Mouse (Mus musculus): ENCODE results near the gene Rae1. TPM values are rescaled to one million over a fixed set of nuclear protein-coding genes. Genes with fewer than 3 reads are reported as not detected.

Gene Rae1
- polyA plus RNA-seq, 1 experiment from 2014 or later, result 156 TPM

DNA sequence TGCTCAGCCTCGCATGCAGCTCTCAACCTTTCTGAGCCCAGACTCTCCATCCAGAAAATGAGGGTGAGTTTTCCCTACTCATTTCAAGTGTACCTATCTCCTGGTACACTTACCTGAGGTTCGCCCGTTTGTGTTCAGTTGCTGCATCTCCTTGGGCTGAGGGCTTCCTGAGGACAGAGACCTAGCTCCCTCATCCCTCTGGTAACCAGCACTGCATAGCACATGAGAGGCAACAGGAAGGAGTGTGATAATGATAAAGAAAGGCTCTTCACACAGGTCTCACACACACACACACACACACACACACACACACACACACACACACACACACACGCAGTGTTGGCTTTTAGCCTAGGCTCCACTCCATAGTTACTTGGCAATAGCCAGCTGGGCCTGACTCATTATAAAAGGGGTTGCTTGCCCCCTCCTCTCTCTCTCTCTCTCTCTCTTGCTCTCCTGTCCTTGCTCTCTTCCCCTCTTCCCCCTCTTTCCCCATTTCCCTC is 21.7 kb upstream of the Rae1 start:
- H3K4me1 ChIP-seq (ENCODE audit: control insufficient read depth, insufficient read depth, low read length), result peaks cover 8% of the 10 kb centered on the region
- 40% methylated on average over 4 of the region's 4 CpGs for WGBS
- H3K27me3 ChIP-seq (replicated peaks; ENCODE audit: control insufficient read depth, insufficient read depth, low read length), result no peaks in the 10 kb centered on the region
- no peak overlapping the region for H3K27ac ChIP-seq (ENCODE audit: low read depth, low read length)
- no peak overlapping the region for H3K4me2 ChIP-seq (ENCODE audit: low read length)
- DNase-seq (ENCODE audit: low spot score), result peak; percentile 56
- no peak overlapping the region for H3K4me3 ChIP-seq (ENCODE audit: low read depth, low read length)
- H3K9me3 ChIP-seq (replicated peaks; ENCODE audit: control insufficient read depth, low read length), result no peaks in the 10 kb centered on the region
- no peak overlapping the region for H3K9ac ChIP-seq (ENCODE audit: low read length)
- ATAC-seq, result peak; percentile 40; the same call in 1 of the 2 replicates
- no peaks in the 10 kb centered on the region for H3K36me3 ChIP-seq (ENCODE audit: control insufficient read depth, insufficient read depth, low read length)

DNA sequence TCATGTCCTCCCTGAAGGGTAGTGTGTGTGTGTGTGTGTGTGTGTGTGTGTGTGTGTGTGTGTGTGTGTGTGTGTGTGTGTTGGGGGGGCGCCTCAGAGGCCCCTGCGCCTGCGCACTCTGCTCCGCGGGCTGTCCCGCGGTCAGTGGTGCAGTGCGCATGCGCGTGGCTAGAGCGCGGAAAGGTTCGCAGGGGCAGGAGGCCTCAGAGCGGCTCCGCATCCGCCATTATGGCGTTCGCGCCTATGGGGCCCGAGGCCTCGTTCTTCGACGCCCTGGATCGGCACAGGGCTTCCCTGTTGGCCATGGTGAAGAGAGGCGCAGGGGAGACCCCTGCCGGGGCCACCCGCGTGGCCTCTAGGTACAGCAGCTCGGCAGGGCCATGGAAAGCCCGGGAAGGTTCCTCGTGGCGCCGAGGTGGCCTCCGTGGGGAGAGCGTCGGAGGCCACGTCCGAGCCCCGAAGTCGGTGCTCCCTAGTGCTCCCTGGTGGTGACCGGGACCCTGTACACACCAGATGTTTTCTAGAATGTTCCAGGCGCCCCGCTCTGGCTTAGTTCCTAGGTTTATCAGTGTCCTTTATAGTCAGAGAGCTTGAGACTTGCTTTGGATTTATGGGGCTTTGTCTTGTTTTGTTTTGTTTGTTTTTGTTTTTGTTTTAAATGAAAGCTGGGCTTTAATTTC is 20.1 kb upstream of the Rae1 start:
- Histone ChIP-seq H3K9me3 (replicated peaks; ENCODE audit: control insufficient read depth, low read length) (no peaks in the 10 kb centered on the region), H3K36me3 (ENCODE audit: control insufficient read depth, insufficient read depth, low read length) (no peaks in the 10 kb centered on the region), H3K27me3 (replicated peaks; ENCODE audit: control insufficient read depth, insufficient read depth, low read length) (no peaks in the 10 kb centered on the region), H3K27ac (ENCODE audit: low read depth, low read length) (no peak overlapping the region), H3K4me1 (ENCODE audit: control insufficient read depth, insufficient read depth, low read length) (peaks cover 8% of the 10 kb centered on the region), H3K4me2 (ENCODE audit: low read length) (no peak overlapping the region), H3K9ac (ENCODE audit: low read length) (no peak overlapping the region), H3K4me3 (ENCODE audit: low read depth, low read length) (no peak overlapping the region)
- no peak for DNase-seq (ENCODE audit: low spot score)
- 94% methylated on average over 43 of the region's 43 CpGs for WGBS
- ATAC-seq, result no peak

- Histone ChIP-seq H3K9ac (ENCODE audit: low read length) (no peak overlapping the region), H3K4me2 (ENCODE audit: low read length) (no peak overlapping the region), H3K4me1 (ENCODE audit: control insufficient read depth, insufficient read depth, low read length) (0 out of 2 replicates have a peak, but pooled peaks cover 2% of the 10 kb centered on the region), H3K36me3 (ENCODE audit: control insufficient read depth, insufficient read depth, low read length) (no peaks in the 10 kb centered on the region), H3K27me3 (replicated peaks; ENCODE audit: control insufficient read depth, insufficient read depth, low read length) (no peaks in the 10 kb centered on the region), H3K4me3 (ENCODE audit: low read depth, low read length) (no peak overlapping the region), H3K27ac (ENCODE audit: low read depth, low read length) (no peak overlapping the region), H3K9me3 (replicated peaks; ENCODE audit: control insufficient read depth, low read length) (no peaks in the 10 kb centered on the region)
- DNase-seq (ENCODE audit: low spot score) (no peak), ATAC-seq (no peak)
- 78% methylated on average over 9 of the region's 9 CpGs for WGBS
These were observed 16.9 kb upstream of the Rae1 start for GRCm38 (mm10) chr2:172982776-172983561.

DNA sequence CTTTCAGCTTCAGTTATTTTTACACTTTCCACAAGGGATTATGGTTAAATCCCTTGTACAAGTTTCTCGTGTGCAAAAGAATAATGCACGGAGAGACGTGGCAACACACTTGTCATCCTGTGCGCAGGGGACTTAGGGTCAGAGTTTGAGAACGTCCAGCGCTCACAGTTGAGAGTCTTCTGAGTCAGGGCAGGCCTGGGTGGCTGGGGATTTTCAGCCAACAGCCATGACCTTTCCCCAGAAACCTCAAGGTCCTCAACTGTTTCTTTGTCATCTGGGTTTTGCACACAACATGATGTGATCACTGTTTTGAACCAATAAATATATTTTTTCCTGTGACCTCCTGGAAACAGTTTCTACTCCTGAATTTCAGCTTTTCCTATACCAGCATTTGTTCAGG is 9.8 kb upstream of the Rae1 start:
- H3K4me3 ChIP-seq (ENCODE audit: low read depth, low read length), result no peak overlapping the region
- ATAC-seq (no peak), DNase-seq (ENCODE audit: low spot score) (no peak)
- H3K9me3 ChIP-seq (replicated peaks; ENCODE audit: control insufficient read depth, low read length), result no peaks in the 10 kb centered on the region
- no peaks in the 10 kb centered on the region for H3K36me3 ChIP-seq (ENCODE audit: control insufficient read depth, insufficient read depth, low read length)
- WGBS, result 84% methylated on average over 6 of the region's 6 CpGs
- H3K27me3 ChIP-seq (replicated peaks; ENCODE audit: control insufficient read depth, insufficient read depth, low read length), result no peaks in the 10 kb centered on the region
- no peak overlapping the region for H3K27ac ChIP-seq (ENCODE audit: low read depth, low read length)
- no peak overlapping the region for H3K4me2 ChIP-seq (ENCODE audit: low read length)
- no peak overlapping the region for H3K9ac ChIP-seq (ENCODE audit: low read length)
- H3K4me1 ChIP-seq (ENCODE audit: control insufficient read depth, insufficient read depth, low read length), result no peaks in the 10 kb centered on the region

DNA sequence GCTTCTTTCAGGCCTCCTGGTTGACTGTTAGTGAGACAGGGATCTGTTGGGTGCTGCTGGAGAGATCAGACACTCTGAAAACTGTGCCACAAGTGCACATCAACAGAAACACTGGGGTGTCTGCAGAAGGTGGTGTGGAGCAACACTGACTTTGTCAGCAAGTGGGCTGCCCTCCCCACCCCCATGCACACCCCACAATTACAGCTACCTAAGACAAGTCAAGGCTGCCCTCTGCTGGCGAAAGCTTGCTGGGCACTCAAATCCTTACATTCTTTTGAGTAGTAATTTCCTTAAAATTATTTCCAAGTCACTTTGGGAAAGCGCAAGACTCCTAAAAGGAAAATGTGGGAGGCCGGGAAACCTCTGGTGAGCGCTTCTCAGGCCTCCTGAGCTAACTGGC is 3.7 kb upstream of the Rae1 start:
- H3K27ac ChIP-seq (ENCODE audit: low read depth, low read length), result no peak overlapping the region
- DNase-seq (ENCODE audit: low spot score), result peak; percentile 87
- H3K9me3 ChIP-seq (replicated peaks; ENCODE audit: control insufficient read depth, low read length), result no peaks in the 10 kb centered on the region
- ATAC-seq, result no peak
- peaks cover 4% of the 10 kb centered on the region for H3K4me1 ChIP-seq (ENCODE audit: control insufficient read depth, insufficient read depth, low read length)
- no peaks in the 10 kb centered on the region for H3K36me3 ChIP-seq (ENCODE audit: control insufficient read depth, insufficient read depth, low read length)
- H3K9ac ChIP-seq (ENCODE audit: low read length), result no peak overlapping the region
- no peaks in the 10 kb centered on the region for H3K27me3 ChIP-seq (replicated peaks; ENCODE audit: control insufficient read depth, insufficient read depth, low read length)
- no peak overlapping the region for H3K4me2 ChIP-seq (ENCODE audit: low read length)
- WGBS, result 13% methylated on average over 4 of the region's 4 CpGs
- H3K4me3 ChIP-seq (ENCODE audit: low read depth, low read length), result no peak overlapping the region

DNA sequence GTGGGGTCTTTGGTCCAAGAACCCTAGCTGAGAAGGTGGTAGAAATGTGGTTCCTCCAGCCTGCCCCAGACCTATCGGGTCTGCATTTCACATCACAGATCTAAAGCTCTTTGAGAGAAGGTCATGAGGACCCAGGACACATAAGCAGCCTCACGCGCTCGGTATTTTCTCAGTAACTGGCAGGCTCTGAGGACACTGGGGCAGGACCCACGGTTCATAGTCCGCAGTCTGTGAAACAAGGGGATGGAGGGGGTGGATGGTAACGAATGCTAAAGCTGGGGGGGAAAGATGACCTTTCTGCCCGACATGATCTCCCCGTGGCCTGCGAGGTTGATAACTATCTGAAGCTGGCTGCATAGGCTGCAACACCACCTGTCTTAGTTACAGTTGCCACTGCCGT is 2.2 kb upstream of the Rae1 start:
- no peak overlapping the region for H3K27ac ChIP-seq (ENCODE audit: low read depth, low read length)
- H3K4me1 ChIP-seq (ENCODE audit: control insufficient read depth, insufficient read depth, low read length), result peaks cover 7% of the 10 kb centered on the region
- no peak for DNase-seq (ENCODE audit: low spot score)
- WGBS, result 77% methylated on average over 11 of the region's 11 CpGs
- no peak overlapping the region for H3K4me3 ChIP-seq (ENCODE audit: low read depth, low read length)
- no peak overlapping the region for H3K4me2 ChIP-seq (ENCODE audit: low read length)
- no peaks in the 10 kb centered on the region for H3K9me3 ChIP-seq (replicated peaks; ENCODE audit: control insufficient read depth, low read length)
- no peak overlapping the region for H3K9ac ChIP-seq (ENCODE audit: low read length)
- no peak for ATAC-seq
- H3K27me3 ChIP-seq (replicated peaks; ENCODE audit: control insufficient read depth, insufficient read depth, low read length), result no peaks in the 10 kb centered on the region
- peaks cover 3% of the 10 kb centered on the region for H3K36me3 ChIP-seq (ENCODE audit: control insufficient read depth, insufficient read depth, low read length)

GRCm38 (mm10) chr2:172998478-172998877 is 1.4 kb upstream of the Rae1 start:
- no peak overlapping the region for H3K4me2 ChIP-seq (ENCODE audit: low read length)
- no peaks in the 10 kb centered on the region for H3K9me3 ChIP-seq (replicated peaks; ENCODE audit: control insufficient read depth, low read length)
- no peaks in the 10 kb centered on the region for H3K27me3 ChIP-seq (replicated peaks; ENCODE audit: control insufficient read depth, insufficient read depth, low read length)
- peaks cover 10% of the 10 kb centered on the region for H3K36me3 ChIP-seq (ENCODE audit: control insufficient read depth, insufficient read depth, low read length)
- WGBS, result 67% methylated on average over 7 of the region's 7 CpGs
- no peak overlapping the region for H3K4me3 ChIP-seq (ENCODE audit: low read depth, low read length)
- no peak for DNase-seq (ENCODE audit: low spot score)
- H3K27ac ChIP-seq (ENCODE audit: low read depth, low read length), result no peak overlapping the region
- no peak overlapping the region for H3K9ac ChIP-seq (ENCODE audit: low read length)
- no peak for ATAC-seq
- H3K4me1 ChIP-seq (ENCODE audit: control insufficient read depth, insufficient read depth, low read length), result peaks cover 7% of the 10 kb centered on the region

- H3K4me2 ChIP-seq (ENCODE audit: low read length), result peak overlapping the region; percentile 87
- peak overlapping the region; percentile 86 for H3K27ac ChIP-seq (ENCODE audit: low read depth, low read length)
- peak overlapping the region; percentile 97 for H3K4me3 ChIP-seq (ENCODE audit: low read depth, low read length)
- no peaks in the 10 kb centered on the region for H3K9me3 ChIP-seq (replicated peaks; ENCODE audit: control insufficient read depth, low read length)
- under 1% methylated on average over 42 of the region's 42 CpGs for WGBS
- peaks cover 7% of the 10 kb centered on the region for H3K4me1 ChIP-seq (ENCODE audit: control insufficient read depth, insufficient read depth, low read length)
- DNase-seq (ENCODE audit: low spot score) (no peak), ATAC-seq (peak; percentile 78)
- H3K27me3 ChIP-seq (replicated peaks; ENCODE audit: control insufficient read depth, insufficient read depth, low read length), result no peaks in the 10 kb centered on the region
- H3K9ac ChIP-seq (ENCODE audit: low read length), result peak overlapping the region; percentile 89
- peaks cover 28% of the 10 kb centered on the region for H3K36me3 ChIP-seq (ENCODE audit: control insufficient read depth, insufficient read depth, low read length)
These were observed 352 bp downstream of the Rae1 start for GRCm38 (mm10) chr2:173000285-173000652.

GRCm38 (mm10) chr2:173000921-173001320 is 1.0 kb downstream of the Rae1 start:
- ATAC-seq, result peak; percentile 33; the same call in 1 of the 2 replicates
- peak overlapping the region; percentile 86 for H3K27ac ChIP-seq (ENCODE audit: low read depth, low read length)
- 22% methylated on average over 8 of the region's 8 CpGs for WGBS
- H3K4me2 ChIP-seq (ENCODE audit: low read length), result peak overlapping the region; percentile 87
- peaks cover 34% of the 10 kb centered on the region for H3K36me3 ChIP-seq (ENCODE audit: control insufficient read depth, insufficient read depth, low read length)
- H3K9ac ChIP-seq (ENCODE audit: low read length), result peak overlapping the region; percentile 89
- no peaks in the 10 kb centered on the region for H3K27me3 ChIP-seq (replicated peaks; ENCODE audit: control insufficient read depth, insufficient read depth, low read length)
- DNase-seq (ENCODE audit: low spot score), result peak; percentile 79
- no peaks in the 10 kb centered on the region for H3K9me3 ChIP-seq (replicated peaks; ENCODE audit: control insufficient read depth, low read length)
- peak overlapping the region; percentile 97 for H3K4me3 ChIP-seq (ENCODE audit: low read depth, low read length)
- peaks cover 7% of the 10 kb centered on the region for H3K4me1 ChIP-seq (ENCODE audit: control insufficient read depth, insufficient read depth, low read length)

Measured in forebrain, embryonic 14.5 days (tissue).